Mouse (Mus musculus) gastrocnemius, adult 2 months (tissue): ENCODE measurements at regions not wholly inside any gene's neighbourhood (a gene's known extent, or its start where the extent isn't known, plus 50 kb on each side); places are given as distances from the start of the nearest gene placed in this dataset.

ENCODE experiments used
- DNase-seq: peaks from one replicate; pipeline ENCODE4 v3.0.0; 2022
- H3K27ac ChIP-seq: fragments of 200-600 bp; 2 replicates; pipeline ENCODE4 v1.8.1; 2022; ENCODE audit warnings: mild to moderate bottlenecking
- H3K4me3 ChIP-seq: fragments of 200-600 bp; 2 replicates; pipeline ENCODE4 v1.8.1; 2022; ENCODE audit warnings: mild to moderate bottlenecking, moderate library complexity
- CTCF ChIP-seq: fragments of 200-600 bp; IDR thresholded peaks from 2 replicates; pipeline ENCODE4 v1.8.1; 2022; ENCODE audit warnings: antibody characterized with exemption, mild to moderate bottlenecking, moderate library complexity
- intact Hi-C: fragments of 180-260 bp; cut with DNase I; formaldehyde crosslinking; loops from one replicate; pipeline ENCODE4 v1.15.1; 2025

GRCm38 (mm10) chr10:42071404-42072024 lies 53.3 kb upstream of the Armc2 start:
- Histone ChIP-seq H3K4me3 (no peak overlapping the region), H3K27ac (no peak overlapping the region)
- intact Hi-C loops, result loop anchor here (5.0 kb wide), 1 partner anchor 106 kb away; no protein-coding TSS in a partner anchor
- no peak for TF ChIP-seq CTCF
- DNase-seq, result no peak

GRCm38 (mm10) chr10:42070611-42071403 lies 52.6 kb upstream of the Armc2 start:
- intact Hi-C loops, result loop anchor here (5.0 kb wide), 1 partner anchor 106 kb away; no protein-coding TSS in a partner anchor
- no peak overlapping the region for H3K4me3 ChIP-seq
- DNase-seq, result peak; percentile 60
- peak; percentile 56 for TF ChIP-seq CTCF
- no peak overlapping the region for H3K27ac ChIP-seq

DNA sequence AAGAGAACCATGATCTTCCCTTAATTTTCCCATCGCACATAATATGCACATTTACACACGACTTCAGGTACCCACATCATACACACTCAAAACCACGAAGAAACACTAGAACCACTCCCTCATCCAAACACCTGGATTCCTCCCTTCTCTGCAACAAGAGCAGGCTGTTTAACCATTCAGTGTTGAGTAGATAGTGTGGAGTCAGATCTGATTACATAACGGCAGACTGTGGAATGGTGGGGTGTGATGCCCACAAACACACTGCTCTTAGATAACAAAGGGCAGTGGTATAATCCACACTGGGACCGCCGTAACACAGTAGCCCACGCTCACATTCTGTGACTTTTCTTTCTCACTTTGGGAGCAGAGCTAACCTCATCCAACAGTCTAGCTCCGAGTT lies 51.5 kb upstream of the Armc2 start:
- no peak for TF ChIP-seq CTCF
- Histone ChIP-seq H3K4me3 (no peak overlapping the region), H3K27ac (no peak overlapping the region)
- intact Hi-C loops, result loop anchor here (5.0 kb wide), 1 partner anchor 108 kb away; no protein-coding TSS in a partner anchor
- DNase-seq, result no peak

- intact Hi-C loops, result no loop called here
- no peak for DNase-seq
- H3K4me3 ChIP-seq, result no peak overlapping the region
- no peak overlapping the region for H3K27ac ChIP-seq
- no peak for TF ChIP-seq CTCF
These were observed 50.3 kb upstream of the Armc2 start for GRCm38 (mm10) chr10:42068497-42068896.
